Mouse (Mus musculus) testis, adult 2 months (tissue): ENCODE data around the gene Egfem1. TPM values are rescaled to one million over a fixed set of nuclear protein-coding genes. Genes with fewer than 3 reads are reported as not detected.
A peak's percentile ranks its signal among the peaks of the same experiment; 100 is the strongest.

ENCODE experiments used
- H3K27ac ChIP-seq: fragments of 200-500 bp; 2 replicates; pipeline ENCODE4 v1.5.1; 2012; ENCODE audit warnings: low read depth, low read length; ENCODE audit not compliant: control insufficient read depth, insufficient read depth
- H3K27me3 ChIP-seq: fragments of 200-500 bp; 2 replicates; pipeline ENCODE4 v1.6.1; 2012; ENCODE audit warnings: mild to moderate bottlenecking, low read length, moderate library complexity; ENCODE audit not compliant: control insufficient read depth, insufficient read depth
- H3K36me3 ChIP-seq: fragments of 200-500 bp; 2 replicates; pipeline ENCODE4 v1.6.1; 2012; ENCODE audit warnings: mild to moderate bottlenecking, low read length; ENCODE audit not compliant: control insufficient read depth, insufficient read depth
- H3K4me1 ChIP-seq: fragments of 200-500 bp; 2 replicates; pipeline ENCODE4 v1.6.1; 2012; ENCODE audit warnings: low read length; ENCODE audit not compliant: control insufficient read depth, insufficient read depth
- H3K4me3 ChIP-seq: fragments of 200-500 bp; 2 replicates; pipeline ENCODE4 v1.5.1; 2012; ENCODE audit warnings: low read depth, mild to moderate bottlenecking, low read length, moderate library complexity, mixed read lengths; ENCODE audit not compliant: control insufficient read depth
- CTCF ChIP-seq: fragments of 200-500 bp; IDR thresholded peaks from 2 replicates; pipeline ENCODE4 v1.5.1; 2012; ENCODE audit warnings: low read depth, mild to moderate bottlenecking, inconsistent platforms, low read length, moderate library complexity; ENCODE audit not compliant: control insufficient read depth, insufficient read depth, insufficient replicate concordance
- POLR2A ChIP-seq: fragments of 200-500 bp; IDR thresholded peaks from 2 replicates; pipeline ENCODE4 v1.6.1; 2012; ENCODE audit warnings: low read depth, mild to moderate bottlenecking, inconsistent platforms, low read length, moderate library complexity; ENCODE audit not compliant: control insufficient read depth
- polyA plus RNA-seq: library from polyadenylated mRNA; depleted of rRNA; stranded (reverse); fragments of >200 nt; gene quantifications from 2 replicates; pipeline ENCODE4 v1.2.3, GENCODE M21; 2012; rRNA removed

The Egfem1 gene
- polyA plus RNA-seq, 1 experiment, result 0.62 TPM

GRCm38 (mm10) chr3:29707467-29707866 is 625.6 kb downstream of the Egfem1 start:
- Histone ChIP-seq H3K4me3 (no peak overlapping the region), H3K27ac (no peak overlapping the region), H3K36me3 (no peaks in the 10 kb centered on the region), H3K27me3 (no peaks in the 10 kb centered on the region), H3K4me1 (no peaks in the 10 kb centered on the region)
- no peak for TF ChIP-seq CTCF

GRCm38 (mm10) chr3:29726376-29726967 is 644.6 kb downstream of the Egfem1 start:
- no peaks in the 10 kb centered on the region for H3K27me3 ChIP-seq

GRCm38 (mm10) chr3:29730062-29730760 is 648.4 kb downstream of the Egfem1 start:
- H3K27ac ChIP-seq, result no peak overlapping the region
- H3K27me3 ChIP-seq, result no peaks in the 10 kb centered on the region
- no peak overlapping the region for H3K4me3 ChIP-seq
- peak; percentile 34; the same call in 1 of the 2 replicates for TF ChIP-seq CTCF
- TF ChIP-seq POLR2A, result no peak
- peaks cover 3% of the 10 kb centered on the region; the same call in 1 of the 2 replicates for H3K4me1 ChIP-seq
- H3K36me3 ChIP-seq, result no peaks in the 10 kb centered on the region

More at GRCm38 (mm10) chr3:29726376-29726967, 644.6 kb downstream of the Egfem1 start:
- Histone ChIP-seq H3K36me3 (no peaks in the 10 kb centered on the region), H3K4me3 (no peak overlapping the region), H3K4me1 (no peaks in the 10 kb centered on the region), H3K27ac (no peak overlapping the region)
- TF ChIP-seq POLR2A (no peak), CTCF (no peak)

- Histone ChIP-seq H3K4me1 (peaks cover 3% of the 10 kb centered on the region; the same call in 1 of the 2 replicates), H3K27ac (no peak overlapping the region), H3K27me3 (no peaks in the 10 kb centered on the region), H3K4me3 (no peak overlapping the region), H3K36me3 (no peaks in the 10 kb centered on the region)
- no peak for TF ChIP-seq CTCF
- TF ChIP-seq POLR2A, result no peak
Measured at GRCm38 (mm10) chr3:29731509-29731908, 649.7 kb downstream of the Egfem1 start.

GRCm38 (mm10) chr3:29732626-29733025 is 650.8 kb downstream of the Egfem1 start:
- Histone ChIP-seq H3K27me3 (no peaks in the 10 kb centered on the region), H3K36me3 (no peaks in the 10 kb centered on the region)
- TF ChIP-seq CTCF (no peak), POLR2A (no peak)

GRCm38 (mm10) chr3:29734251-29734650 is 652.4 kb downstream of the Egfem1 start:
- H3K27ac ChIP-seq, result no peak overlapping the region

More at GRCm38 (mm10) chr3:29732626-29733025, 650.8 kb downstream of the Egfem1 start:
- Histone ChIP-seq H3K4me1 (peaks cover 3% of the 10 kb centered on the region; the same call in 1 of the 2 replicates), H3K4me3 (no peak overlapping the region), H3K27ac (no peak overlapping the region)

GRCm38 (mm10) chr3:29739292-29739691 is 657.5 kb downstream of the Egfem1 start:
- Histone ChIP-seq H3K27me3 (no peaks in the 10 kb centered on the region), H3K36me3 (no peaks in the 10 kb centered on the region)

More at GRCm38 (mm10) chr3:29734251-29734650, 652.4 kb downstream of the Egfem1 start:
- H3K27me3 ChIP-seq, result no peaks in the 10 kb centered on the region
- no peaks in the 10 kb centered on the region for H3K36me3 ChIP-seq
- peaks cover 3% of the 10 kb centered on the region; the same call in 1 of the 2 replicates for H3K4me1 ChIP-seq
- H3K4me3 ChIP-seq, result no peak overlapping the region
- TF ChIP-seq POLR2A (no peak), CTCF (no peak)

More at GRCm38 (mm10) chr3:29739292-29739691, 657.5 kb downstream of the Egfem1 start:
- H3K27ac ChIP-seq, result no peak overlapping the region
- no peak overlapping the region for H3K4me3 ChIP-seq
- TF ChIP-seq POLR2A, result no peak
- TF ChIP-seq CTCF, result no peak
- no peaks in the 10 kb centered on the region; the same call in 1 of the 2 replicates for H3K4me1 ChIP-seq

Other genes with a start within 250 kb of the Egfem1 start
- gene Gm1527, start 189.4 kb upstream of the Egfem1 start, polyA plus RNA-seq, result 6.7 and 9.5 TPM in 2 replicates